Mouse (Mus musculus): ENCODE data around the gene Traf3ip3.

Traf3ip3 gene

DNA sequence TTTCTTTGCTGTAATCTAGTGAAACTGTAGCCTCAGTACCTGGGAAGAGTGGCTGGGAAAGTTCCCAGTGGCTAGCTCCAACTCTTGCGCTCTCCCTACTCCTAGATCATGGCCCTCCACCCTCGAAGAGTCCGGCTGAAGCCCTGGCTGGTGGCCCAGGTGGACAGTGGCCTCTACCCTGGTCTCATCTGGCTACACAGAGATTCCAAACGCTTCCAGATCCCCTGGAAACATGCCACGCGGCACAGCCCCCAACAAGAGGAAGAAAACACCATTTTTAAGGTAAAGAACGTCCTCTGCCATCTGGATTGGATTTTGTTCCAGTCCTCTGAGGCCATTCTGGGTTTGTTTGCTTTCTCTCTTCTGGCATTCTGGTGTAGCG, 44.4 kb downstream of the Traf3ip3 start:
- DNase-seq: peak; percentile 23 to 54

- DNase-seq: peak; percentile 58 to 70
Measured at GRCm38 (mm10) chr1:193156316-193157110, 45.0 kb downstream of the Traf3ip3 start.

GRCm38 (mm10) chr1:193153561-193153960, 47.9 kb downstream of the Traf3ip3 start:
- DNase-seq: peak in 1 of 2 experiments; percentile 58

DNA sequence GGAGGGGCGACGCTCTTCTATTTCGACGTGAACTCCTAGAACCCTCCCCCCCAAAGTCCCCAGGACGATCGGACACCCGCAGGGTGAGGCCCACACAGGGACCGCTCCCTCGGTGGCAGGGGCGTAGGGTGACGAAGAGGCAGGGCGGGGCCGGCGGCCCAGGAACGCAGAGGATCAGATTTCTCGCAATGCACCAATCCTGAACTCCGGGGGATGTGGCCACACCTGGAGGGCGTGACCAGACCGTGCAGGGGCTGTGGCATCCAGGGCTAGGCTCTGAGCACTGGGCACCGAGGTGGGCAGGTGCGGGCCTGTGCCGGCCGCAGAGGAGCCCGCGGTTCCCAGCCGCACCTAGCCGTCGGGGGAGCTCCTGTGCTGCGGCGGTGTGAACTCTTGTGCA, 48.6 kb downstream of the Traf3ip3 start, which contains the start of gene Irf6:
Gene Irf6, plus strand, starts transcription at position 240 of the 400 bp plus-strand sequence.
- peak; percentile 87 to 96 for DNase-seq

GRCm38 (mm10) chr1:193151134-193151533, 50.4 kb downstream of the Traf3ip3 start:
- no peak for DNase-seq

- DNase-seq: no peak
Measured at GRCm38 (mm10) chr1:193149231-193149630, 52.3 kb downstream of the Traf3ip3 start.

GRCm38 (mm10) chr1:193146416-193146815, 55.1 kb downstream of the Traf3ip3 start:
- DNase-seq: no peak

DNA sequence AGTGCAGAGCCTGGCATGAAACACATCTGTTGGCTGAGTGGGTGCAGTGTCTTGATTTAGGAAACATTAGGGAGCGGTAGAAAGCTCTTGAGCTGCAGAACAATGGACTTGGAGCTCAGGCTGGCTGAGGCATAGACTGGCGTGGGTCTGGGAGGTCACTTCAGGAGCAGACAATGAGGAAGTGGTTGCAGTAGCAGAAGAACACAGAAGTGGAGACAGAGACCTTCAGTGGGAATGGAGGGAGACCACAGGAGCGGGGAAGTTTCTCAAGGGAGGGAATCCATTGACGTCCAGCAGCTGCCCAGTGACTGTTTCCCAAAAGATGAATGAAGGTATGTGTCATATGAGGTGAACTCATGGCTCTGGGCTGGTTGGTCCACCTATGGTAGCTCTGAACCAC, 56.4 kb downstream of the Traf3ip3 start:
- no peak for DNase-seq

DNA sequence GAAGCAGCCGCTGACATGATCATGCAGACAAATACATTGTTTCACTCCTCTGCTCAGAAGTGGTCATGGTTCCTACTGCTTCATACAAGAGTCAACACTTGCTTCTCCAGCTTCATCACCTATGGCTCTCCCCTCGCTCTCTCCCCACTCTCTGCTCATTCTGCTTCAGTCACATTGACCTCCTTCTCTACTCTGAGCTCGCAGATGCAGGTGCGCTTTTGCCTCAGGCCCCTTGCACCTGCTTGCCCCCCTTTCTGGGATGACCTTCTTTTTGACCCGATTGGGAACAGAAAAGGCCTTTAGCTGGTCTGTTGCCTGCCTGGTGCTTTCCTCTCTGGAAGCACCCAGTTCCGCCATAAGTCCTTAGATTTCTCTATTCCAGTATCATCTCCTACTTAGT, 57.0 kb downstream of the Traf3ip3 start:
- DNase-seq: no peak

DNA sequence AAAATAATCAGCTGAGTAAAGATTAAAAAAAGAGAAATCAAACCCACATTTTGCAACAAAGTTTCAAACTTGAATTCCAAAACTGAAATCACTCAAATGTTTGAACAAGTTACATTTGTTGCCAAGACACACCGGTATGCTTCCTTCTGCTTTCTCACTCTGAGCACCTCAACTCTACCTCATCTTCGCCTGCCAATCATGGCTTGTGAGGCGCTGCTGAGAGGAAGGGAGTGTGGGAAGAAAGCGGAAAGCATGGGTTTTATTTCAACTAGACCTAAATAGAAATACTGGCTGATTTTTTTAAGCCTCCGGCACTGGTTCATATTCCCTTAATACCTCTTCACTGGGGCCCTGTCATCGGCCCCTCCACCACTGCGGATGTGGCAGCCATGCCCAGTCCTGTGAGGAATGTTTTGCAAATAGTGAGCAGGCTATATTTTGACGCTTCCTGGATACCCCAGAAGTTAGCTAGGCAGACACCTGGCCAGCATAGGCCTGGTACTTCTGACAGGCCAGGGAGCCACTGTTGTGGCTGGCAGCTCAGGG, 58.9 kb downstream of the Traf3ip3 start:
- DNase-seq: no peak

GRCm38 (mm10) chr1:193141118-193141517, 60.4 kb downstream of the Traf3ip3 start:
- no peak for DNase-seq

DNA sequence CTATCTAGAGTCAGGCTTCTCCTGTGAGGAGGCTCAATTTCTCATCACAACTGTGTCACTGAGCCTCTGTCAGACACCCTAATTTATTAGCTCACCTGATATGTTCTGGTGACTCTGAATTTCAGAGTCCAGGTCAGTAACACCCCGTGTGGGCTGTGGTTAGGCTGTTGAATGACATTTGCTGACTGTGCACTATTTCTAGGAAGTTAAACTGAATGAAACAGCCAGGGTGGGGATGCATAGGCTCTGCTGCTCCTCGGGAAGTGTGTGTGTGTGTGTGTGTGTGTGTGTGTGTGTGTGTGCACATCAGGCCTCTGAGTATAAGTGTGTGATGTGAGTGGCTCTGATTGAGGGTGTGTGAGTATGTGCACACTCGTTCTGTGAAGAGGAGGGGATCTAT, 62.8 kb downstream of the Traf3ip3 start:
- DNase-seq: no peak

- DNase-seq: no peak
Measured at GRCm38 (mm10) chr1:193138087-193138486, 63.4 kb downstream of the Traf3ip3 start.

- no peak for DNase-seq
Measured at GRCm38 (mm10) chr1:193133726-193134125, 67.8 kb downstream of the Traf3ip3 start.

DNA sequence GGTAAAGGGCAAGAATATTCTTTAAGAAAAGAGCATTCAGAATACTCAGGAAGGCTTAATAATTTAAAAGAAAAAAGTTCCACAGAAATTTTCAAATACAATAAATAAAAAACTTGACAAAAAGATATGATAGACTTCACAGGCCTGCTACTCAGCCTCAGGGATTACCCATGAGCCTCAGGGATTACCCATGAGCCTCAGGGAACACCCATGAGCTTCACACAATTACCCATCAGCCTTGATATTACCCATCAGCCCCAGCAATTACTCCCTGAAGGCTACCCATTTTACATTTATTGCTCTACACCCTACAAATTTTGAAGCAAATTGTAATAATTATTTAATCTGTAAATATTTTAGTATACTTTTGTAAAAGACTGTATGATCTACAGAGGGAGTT, 69.1 kb downstream of the Traf3ip3 start:
- no peak for DNase-seq

DNA sequence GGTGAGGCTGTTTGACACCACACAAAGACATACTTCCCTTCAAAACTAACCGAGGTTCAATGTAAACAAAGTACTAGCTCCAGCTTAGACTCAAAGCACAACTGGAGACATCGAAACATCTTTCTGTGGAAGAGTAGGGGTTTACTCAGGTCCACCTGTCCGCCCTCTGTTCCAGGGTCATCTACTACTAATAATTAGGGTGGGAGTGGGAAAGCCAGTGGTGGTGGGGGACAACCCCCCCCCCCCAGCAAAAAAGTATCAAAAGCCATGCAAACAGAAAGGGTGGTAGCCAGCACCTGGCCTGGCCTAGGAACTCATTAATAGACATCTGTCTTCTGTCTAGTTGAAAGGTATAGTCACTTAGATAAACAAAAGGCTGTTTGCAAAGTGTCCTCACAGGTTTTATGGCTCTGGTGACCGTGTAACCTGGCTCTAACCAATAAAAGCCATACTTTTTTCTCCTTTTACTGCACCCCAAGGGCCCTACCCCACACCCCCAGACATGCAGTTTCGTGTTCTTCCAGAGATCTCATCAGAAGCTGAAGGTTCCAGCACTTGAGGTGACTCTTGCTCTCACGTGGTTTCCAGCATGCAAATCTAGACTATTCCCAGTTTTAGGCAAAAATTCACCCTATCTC, 70.1 kb downstream of the Traf3ip3 start:
- DNase-seq: no peak

DNA sequence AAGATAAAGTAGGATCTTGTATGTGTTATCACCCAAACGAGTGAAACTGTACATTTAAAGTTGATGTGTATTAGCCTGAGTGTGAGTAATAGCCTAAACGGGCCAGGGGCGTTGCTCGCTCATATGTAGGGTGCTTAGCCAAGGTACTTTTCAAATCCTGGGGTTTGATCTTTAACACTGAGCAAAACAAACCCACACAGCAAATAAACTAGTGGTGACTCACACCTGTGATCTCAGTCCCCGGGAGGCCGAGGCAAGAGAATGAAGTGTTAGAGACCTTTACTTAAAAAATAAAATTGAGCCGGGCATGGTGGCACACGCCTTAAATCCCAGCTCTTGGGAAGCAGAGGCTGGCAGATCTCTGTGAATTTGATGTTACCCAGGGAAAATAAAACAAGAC, 70.7 kb downstream of the Traf3ip3 start:
- no peak for DNase-seq

GRCm38 (mm10) chr1:193130456-193130825, 71.1 kb downstream of the Traf3ip3 start:
- no peak for DNase-seq

DNA sequence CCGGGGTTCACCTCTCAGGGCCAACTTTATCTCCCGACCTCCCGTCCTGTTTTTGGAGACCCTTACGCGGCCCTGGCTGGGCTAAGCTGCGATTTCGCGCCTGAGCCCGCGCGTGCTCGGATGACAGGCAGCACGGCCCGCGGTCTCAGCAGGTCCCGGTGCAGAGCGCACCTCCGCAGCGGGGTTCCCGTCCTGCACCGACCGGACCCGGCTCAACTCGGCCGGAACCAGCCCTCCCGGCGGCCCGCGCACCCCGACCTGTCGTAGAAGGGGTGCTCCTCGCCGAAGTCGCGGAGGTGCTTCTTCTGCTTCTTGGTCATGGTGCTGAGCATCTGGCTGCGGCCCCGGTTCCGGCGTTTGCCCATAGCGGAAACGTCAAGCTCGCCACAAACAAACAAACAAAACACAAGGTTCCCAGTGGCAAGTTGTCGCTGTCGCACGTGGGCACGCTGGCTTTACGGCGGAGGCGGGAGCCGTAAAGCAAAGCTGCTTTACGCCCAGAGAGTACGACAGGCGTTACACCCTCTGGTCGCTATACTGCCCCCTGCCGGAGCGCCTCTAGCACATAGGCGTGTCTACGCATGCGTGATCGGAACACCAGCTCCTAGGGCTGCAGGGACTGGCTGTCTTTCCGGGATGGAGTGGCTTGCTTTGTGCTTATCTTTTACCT, 71.6 kb downstream of the Traf3ip3 start, which contains the start of gene Diexf:
Gene Diexf, minus strand, starts transcription at position 487 of the 670 bp plus-strand sequence.
- DNase-seq: peak; percentile 97 to 98

DNA sequence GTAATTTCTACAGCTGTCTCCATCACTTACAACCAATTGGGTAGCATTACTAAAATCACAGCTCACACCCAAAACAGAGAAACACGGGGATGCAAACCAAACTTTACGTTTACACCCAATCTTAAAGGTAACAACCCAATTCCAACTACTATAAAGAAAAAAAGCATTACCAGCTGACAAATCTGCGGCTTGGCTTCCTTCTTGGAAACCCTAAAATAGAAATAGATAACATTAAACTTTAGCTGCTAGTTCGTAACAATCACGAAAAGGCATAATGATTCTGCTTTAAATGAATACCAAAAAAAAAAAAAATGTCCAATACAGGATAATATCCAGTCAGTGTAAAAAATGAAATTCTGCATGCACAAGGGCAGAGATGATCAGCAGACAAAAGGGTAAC, 72.2 kb downstream of the Traf3ip3 start:
- DNase-seq: no peak

- no peak for DNase-seq
Measured at GRCm38 (mm10) chr1:193128055-193128454, 73.4 kb downstream of the Traf3ip3 start.

GRCm38 (mm10) chr1:193125835-193126234, 75.7 kb downstream of the Traf3ip3 start:
- no peak for DNase-seq
